Mouse (Mus musculus): ENCODE measurements around the gene Helz.

Helz gene

GRCm38 (mm10) chr11:107674601-107675000 is 126.9 kb downstream of the Helz start:
- DNase-seq (ENCODE audit: low spot score in 2 of 2), result no peak

- DNase-seq (ENCODE audit: low spot score in 2 of 2), result no peak
Observed at GRCm38 (mm10) chr11:107675246-107675645, 127.5 kb downstream of the Helz start.

- DNase-seq (ENCODE audit: low spot score in 2 of 2), result no peak
Observed at GRCm38 (mm10) chr11:107676207-107676940, 128.6 kb downstream of the Helz start.

GRCm38 (mm10) chr11:107682694-107683355 is 135.1 kb downstream of the Helz start:
- no peak for DNase-seq (ENCODE audit: low spot score in 2 of 2)

GRCm38 (mm10) chr11:107683544-107684465 is 136.1 kb downstream of the Helz start:
- DNase-seq (ENCODE audit: low spot score in 2 of 2), result no peak

GRCm38 (mm10) chr11:107686290-107686689 is 138.6 kb downstream of the Helz start:
- no peak for DNase-seq (ENCODE audit: low spot score in 2 of 2)

- DNase-seq (ENCODE audit: low spot score in 2 of 2), result no peak
Observed at GRCm38 (mm10) chr11:107688480-107688879, 140.8 kb downstream of the Helz start.

- DNase-seq (ENCODE audit: low spot score in 2 of 2), result no peak
Observed at GRCm38 (mm10) chr11:107691569-107691968, 143.8 kb downstream of the Helz start.

GRCm38 (mm10) chr11:107693338-107693737 is 145.6 kb downstream of the Helz start:
- no peak for DNase-seq (ENCODE audit: low spot score in 2 of 2)

- DNase-seq (ENCODE audit: low spot score in 2 of 2), result no peak
Observed at GRCm38 (mm10) chr11:107699967-107700366, 152.2 kb downstream of the Helz start.

GRCm38 (mm10) chr11:107703272-107704134 is 155.8 kb downstream of the Helz start:
- no peak for DNase-seq (ENCODE audit: low spot score in 2 of 2)

GRCm38 (mm10) chr11:107705060-107705459 is 157.3 kb downstream of the Helz start:
- DNase-seq (ENCODE audit: low spot score in 2 of 2), result no peak

GRCm38 (mm10) chr11:107705476-107706074 is 157.8 kb downstream of the Helz start:
- DNase-seq (ENCODE audit: low spot score in 2 of 2), result no peak

GRCm38 (mm10) chr11:107707897-107708610 is 160.3 kb downstream of the Helz start:
- no peak for DNase-seq (ENCODE audit: low spot score in 2 of 2)

GRCm38 (mm10) chr11:107710379-107710778 is 162.6 kb downstream of the Helz start:
- no peak for DNase-seq (ENCODE audit: low spot score in 2 of 2)

GRCm38 (mm10) chr11:107714368-107714767 is 166.6 kb downstream of the Helz start:
- DNase-seq (ENCODE audit: low spot score in 2 of 2), result no peak

- DNase-seq (ENCODE audit: low spot score in 2 of 2), result no peak
Observed at GRCm38 (mm10) chr11:107716332-107716938, 168.7 kb downstream of the Helz start, which contains the start of gene Cacng1. TSS of gene Cacng1 (minus strand) at chr11:107716522.

GRCm38 (mm10) chr11:107720264-107721021 is 172.7 kb downstream of the Helz start:
- DNase-seq (ENCODE audit: low spot score in 2 of 2), result no peak

- DNase-seq (ENCODE audit: low spot score in 2 of 2), result no peak
Observed at GRCm38 (mm10) chr11:107721057-107721456, 173.3 kb downstream of the Helz start.

All from right cerebral cortex, postnatal 10 days (tissue).